Mouse (Mus musculus): Measurements from ENCODE around the gene Ssrp1. TPM values are rescaled to one million over a fixed set of nuclear protein-coding genes. Genes with fewer than 3 reads are reported as not detected.

Ssrp1 gene
- total and polyA plus RNA-seq, 3 experiments = 241 to 437 (median 297) TPM

DNA sequence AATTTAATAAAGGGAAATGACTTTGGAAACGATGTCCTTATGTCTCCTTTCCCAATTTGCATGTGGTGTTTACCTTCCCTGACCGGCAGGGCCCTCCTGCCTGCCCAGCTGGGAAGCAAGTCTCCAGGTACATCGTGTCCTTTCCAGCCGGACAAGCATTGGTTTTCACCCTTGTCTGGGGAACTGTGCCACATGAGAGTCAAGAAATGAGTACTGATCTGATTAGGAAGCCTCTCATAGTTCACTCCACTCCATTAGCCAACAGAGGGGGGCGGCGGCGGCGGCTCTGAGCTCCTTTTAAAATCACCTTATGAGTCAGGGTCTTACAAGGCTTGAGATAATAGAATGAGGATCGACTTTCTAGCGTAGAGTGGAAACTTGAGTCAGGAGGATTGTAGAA, 10.0 kb downstream of the Ssrp1 start:
- H3K9me3 ChIP-seq (replicated peaks; ENCODE audit: low read length) = no peaks in the 10 kb centered on the region
- H3K4me3 ChIP-seq (replicated peaks in 1 of 3; ENCODE audit: low read depth in 2 of 3, low read length in 2 of 3, poor library complexity in 1 of 3) = peak overlapping the region; percentile 14 to 41 (median 16)
- H3K27me3 ChIP-seq (replicated peaks) = no peaks in the 10 kb centered on the region
- H3K9ac ChIP-seq (ENCODE audit: insufficient read depth, low read depth) = peak overlapping the region; percentile 72
- no peaks in the 10 kb centered on the region for H3K79me2 ChIP-seq (replicated peaks; ENCODE audit: control insufficient read depth, extremely low read depth, insufficient read depth, poor library complexity, severe bottlenecking)
- H3K27ac ChIP-seq (ENCODE audit: insufficient read depth, low read depth) = peak overlapping the region; percentile 65
- H3K4me1 ChIP-seq (ENCODE audit: control insufficient read depth in 1 of 2, insufficient read depth in 2 of 2) = peaks cover 7 to 65% of the 10 kb centered on the region in 2 experiments
- peaks cover 42 to 59% of the 10 kb centered on the region in 2 experiments for H3K36me3 ChIP-seq (replicated peaks in 1 of 2; ENCODE audit: control insufficient read depth in 1 of 2, insufficient read depth in 1 of 2, low read length in 1 of 2)
- in situ Hi-C loops (cut with MboI; ENCODE audit: low pct_ligation_motif_present, low pct_unique_long_range_greater_than_20kb, low sequenced_read_pairs) (no loop called here), dilution Hi-C loops (cut with MboI; ENCODE audit: extremely low pct_ligation_motif_present, extremely low pct_unique_long_range_greater_than_20kb, low sequenced_read_pairs) (no loop called here)
- TF ChIP-seq MAFK (IDR thresholded peaks at IDR 0.05; ENCODE audit: insufficient replicate concordance, low read length) (no peak), MAX (IDR thresholded peaks at IDR 0.05; ENCODE audit: low read length) (no peak), ZKSCAN1 (IDR thresholded peaks at IDR 0.05; ENCODE audit: borderline replicate concordance, low read depth, low read length) (no peak)
- H3K4me2 ChIP-seq (ENCODE audit: insufficient read depth, low read depth, poor library complexity, severe bottlenecking) = peak overlapping the region; percentile 89
- DNase-seq (ENCODE audit: extremely low read depth) = no peak

DNA sequence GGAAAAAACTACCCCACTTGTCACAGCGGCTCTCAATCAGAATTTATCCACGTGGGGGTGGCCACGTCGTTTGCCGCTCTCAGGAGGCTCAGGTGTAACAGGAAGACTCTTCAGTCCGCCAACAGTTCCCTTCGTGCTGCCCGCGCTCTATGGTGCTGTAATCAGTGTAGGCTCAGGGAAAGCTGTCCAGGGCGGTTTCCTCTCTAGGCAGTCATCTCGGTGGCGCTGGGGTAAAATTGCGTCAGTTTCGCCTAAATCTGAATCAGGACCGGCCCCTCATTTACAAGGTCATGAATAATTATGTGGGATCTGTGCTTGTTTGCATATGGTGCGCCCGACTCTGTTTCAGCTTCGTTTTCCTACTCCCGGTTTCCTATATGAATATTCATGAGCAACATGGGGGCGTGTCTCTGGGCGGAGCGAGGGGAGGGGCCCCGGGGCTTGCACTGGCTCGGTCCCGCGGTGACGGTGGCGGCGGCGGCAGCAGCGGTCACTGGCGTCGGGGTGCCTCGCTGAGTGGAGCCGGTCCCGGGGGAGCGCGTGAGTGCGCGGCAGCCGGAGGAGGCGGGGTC, 10.6 kb downstream of the Ssrp1 start, which contains the start of gene Tnks1bp1:
Gene Tnks1bp1 (plus strand): TSS at position 427 of the 572 bp plus-strand sequence.
- Histone ChIP-seq H3K27me3 (replicated peaks) (no peaks in the 10 kb centered on the region), H3K4me3 (replicated peaks in 1 of 3; ENCODE audit: low read depth in 2 of 3, low read length in 2 of 3, poor library complexity in 1 of 3) (peak within 1 kb of the TSS; percentile 30 to 67 (median 54)), H3K4me2 (ENCODE audit: insufficient read depth, low read depth, poor library complexity, severe bottlenecking) (peak within 1 kb of the TSS; percentile 89), H3K36me3 (replicated peaks in 1 of 2; ENCODE audit: control insufficient read depth in 1 of 2, insufficient read depth in 1 of 2, low read length in 1 of 2) (peaks cover 36 to 59% of the 10 kb centered on the region in 2 experiments), H3K27ac (ENCODE audit: insufficient read depth, low read depth) (peak within 1 kb of the TSS; percentile 65), H3K9ac (ENCODE audit: insufficient read depth, low read depth) (peak within 1 kb of the TSS; percentile 84), H3K4me1 (ENCODE audit: control insufficient read depth in 1 of 2, insufficient read depth in 2 of 2) (peaks cover 7 to 60% of the 10 kb centered on the region in 2 experiments), H3K79me2 (replicated peaks; ENCODE audit: control insufficient read depth, extremely low read depth, insufficient read depth, poor library complexity, severe bottlenecking) (no peaks in the 10 kb centered on the region), H3K9me3 (replicated peaks; ENCODE audit: low read length) (no peaks in the 10 kb centered on the region)
- peak; percentile 98 for DNase-seq (ENCODE audit: extremely low read depth)
- in situ Hi-C loops (cut with MboI; ENCODE audit: low pct_ligation_motif_present, low pct_unique_long_range_greater_than_20kb, low sequenced_read_pairs) (no loop called here), dilution Hi-C loops (cut with MboI; ENCODE audit: extremely low pct_ligation_motif_present, extremely low pct_unique_long_range_greater_than_20kb, low sequenced_read_pairs) (no loop called here)
- TF ChIP-seq MAFK (IDR thresholded peaks at IDR 0.05; ENCODE audit: insufficient replicate concordance, low read length) (no peak), PAX5 (IDR thresholded peaks at IDR 0.05; ENCODE audit: low read length) (no peak), RAD21 (IDR thresholded peaks at IDR 0.05; ENCODE audit: low read depth, low read length) (no peak), MAZ (IDR thresholded peaks at IDR 0.05; ENCODE audit: low read depth, low read length) (peak; percentile 81), TBP (conservative IDR thresholded peaks at IDR 0.05; ENCODE audit: low read depth, low read length) (0 out of 2 replicates have a peak, but pooled peaks have one; percentile 37), E2F4 (IDR thresholded peaks at IDR 0.05; ENCODE audit: insufficient replicate concordance, low read depth, low read length) (0 out of 2 replicates have a peak, but pooled peaks have one; percentile 15), HCFC1 (IDR thresholded peaks at IDR 0.05; ENCODE audit: low read depth, low read length) (peak; percentile 82), ZMIZ1 (IDR thresholded peaks at IDR 0.05; ENCODE audit: low read depth, low read length) (peak; percentile 22; the same call in 1 of the 2 replicates), SMC3 (IDR thresholded peaks at IDR 0.05; ENCODE audit: low read depth, low read length) (no peak), MXI1 (IDR thresholded peaks at IDR 0.05; ENCODE audit: low read depth, low read length) (peak; percentile 87), ZKSCAN1 (IDR thresholded peaks at IDR 0.05; ENCODE audit: borderline replicate concordance, low read depth, low read length) (no peak), CHD2 (IDR thresholded peaks at IDR 0.05; ENCODE audit: low read length) (no peak; the same call in 1 of the 2 replicates), TCF12 (IDR thresholded peaks at IDR 0.05; ENCODE audit: low read depth, low read length) (peak; percentile 61), MEF2A (IDR thresholded peaks at IDR 0.05; ENCODE audit: borderline replicate concordance, low read depth, low read length) (peak; percentile 77), POLR2A (IDR thresholded peaks at IDR 0.05; ENCODE audit: low read depth, low read length) (peak; percentile 63), NRF1 (IDR thresholded peaks at IDR 0.05; ENCODE audit: low read depth, low read length) (no peak), NELFE (IDR thresholded peaks at IDR 0.05; ENCODE audit: low read depth, low read length) (no peak), SIN3A (IDR thresholded peaks at IDR 0.05; ENCODE audit: low read length) (peak; percentile 54), JUN (IDR thresholded peaks at IDR 0.05; ENCODE audit: insufficient read depth, low read depth, low read length) (peak; percentile 40; the same call in 1 of the 2 replicates), MYC (IDR thresholded peaks at IDR 0.05; ENCODE audit: low read depth, low read length) (peak; percentile 89), UBTF (IDR thresholded peaks at IDR 0.05; ENCODE audit: low read depth, low read length) (no peak), POLR2AphosphoS2 (IDR thresholded peaks at IDR 0.05; ENCODE audit: low read depth, low read length) (peak; percentile 58; the same call in 1 of the 2 replicates), CTCF (conservative IDR thresholded peaks at IDR 0.05 in 1 of 2, IDR thresholded peaks at IDR 0.05 in 1 of 2; ENCODE audit: low read depth in 2 of 2, low read length in 2 of 2) (no peak), KAT2A (IDR thresholded peaks at IDR 0.05; ENCODE audit: insufficient replicate concordance, low read length) (0 out of 2 replicates have a peak, but pooled peaks have one; percentile 45), ZC3H11A (IDR thresholded peaks at IDR 0.05; ENCODE audit: low read depth, low read length) (no peak), JUND (conservative IDR thresholded peaks at IDR 0.05; ENCODE audit: low read depth, low read length) (peak; percentile 29; the same call in 1 of the 2 replicates), CHD1 (IDR thresholded peaks at IDR 0.05; ENCODE audit: low read depth, low read length) (no peak), GABPA (IDR thresholded peaks at IDR 0.05; ENCODE audit: insufficient replicate concordance, low read depth, low read length) (0 out of 2 replicates have a peak, but pooled peaks have one; percentile 12), MAX (IDR thresholded peaks at IDR 0.05; ENCODE audit: low read length) (peak; percentile 81; the same call in 1 of the 2 replicates), IRF4 (IDR thresholded peaks at IDR 0.05; ENCODE audit: low read depth, low read length) (peak; percentile 88), USF1 (IDR thresholded peaks at IDR 0.05; ENCODE audit: low read depth, low read length) (no peak)
